Mouse (Mus musculus) Muller cell, postnatal 12 days (primary cell): ENCODE measurements around the gene Sbk2.
A peak's percentile ranks its signal among the peaks of the same experiment; 100 is the strongest.
"Not testable (repeated sequence)": the region's sequence is repeated elsewhere in the genome, so short reads cannot be mapped to it uniquely, and the experiment has no call there.

Experiments
- DNase-seq: peaks from one replicate; pipeline ENCODE4 v3.0.0-alpha.2; 2015; ENCODE audit errors: inconsistent ontology term

Gene Sbk2

DNA sequence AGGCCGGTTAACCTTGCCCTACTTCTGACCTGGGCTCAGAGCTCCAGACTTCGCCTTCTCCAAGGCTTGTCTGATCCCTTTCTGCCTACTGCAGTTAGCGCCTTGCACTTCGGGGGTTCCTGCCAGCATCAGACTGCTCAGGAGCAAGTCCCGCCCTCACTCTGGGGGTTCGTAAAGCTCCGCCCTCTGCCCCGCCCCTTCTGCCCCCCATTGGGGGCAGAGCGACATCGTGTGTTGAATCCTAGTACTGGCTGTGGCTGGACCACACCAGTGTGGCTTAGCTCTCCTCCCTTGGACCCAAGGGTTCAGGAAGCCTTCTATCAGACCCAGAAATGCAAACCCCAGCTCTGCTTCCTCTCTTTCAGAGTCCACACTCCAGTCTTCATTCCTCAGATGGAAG, at the start of gene Sbk2:
Gene Sbk2, minus strand, starts transcription at position 135 of the 400 bp plus-strand sequence.
- peak; percentile 70 for DNase-seq

DNA sequence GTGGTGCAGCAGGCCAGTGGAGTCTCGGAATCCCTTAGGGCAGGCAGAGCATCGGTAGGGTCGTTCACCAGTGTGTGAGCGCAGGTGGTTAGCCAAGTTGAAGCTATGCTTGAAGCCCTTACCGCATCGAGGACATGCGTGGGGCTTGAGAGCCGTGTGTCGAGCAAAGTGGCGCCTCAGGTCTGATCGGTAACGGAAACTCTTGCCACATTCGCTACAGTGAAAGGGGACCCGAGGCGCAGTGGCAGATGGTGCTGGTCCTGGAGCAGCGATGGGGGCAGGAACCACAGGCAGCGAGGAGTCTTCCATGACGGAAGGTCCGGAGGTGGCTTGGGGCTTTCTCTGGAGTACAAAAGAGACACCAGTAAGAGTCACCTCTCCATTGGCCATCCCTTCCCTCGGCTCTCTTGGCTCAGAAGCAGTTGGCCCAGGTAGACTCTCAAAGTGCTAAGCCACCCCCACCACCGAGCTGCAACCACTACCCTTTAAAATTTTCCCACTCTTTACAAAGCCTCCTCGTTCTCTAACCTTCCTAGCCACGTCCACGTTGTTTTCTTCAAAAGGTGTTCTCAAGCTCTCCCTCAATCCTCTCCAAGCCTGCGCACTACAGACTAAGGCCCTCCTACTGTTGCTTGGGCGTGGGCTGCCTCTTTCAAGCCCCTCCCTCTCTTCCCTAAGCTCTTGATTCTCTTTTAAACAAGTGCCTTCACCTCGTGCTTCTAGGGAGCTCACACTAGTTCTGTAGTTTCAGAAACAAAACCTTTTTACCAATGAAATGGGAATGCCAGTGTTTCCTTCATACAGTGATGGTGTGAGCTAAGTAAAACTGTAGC, 48.7 kb upstream of the Sbk2 start:
- DNase-seq = no peak

DNA sequence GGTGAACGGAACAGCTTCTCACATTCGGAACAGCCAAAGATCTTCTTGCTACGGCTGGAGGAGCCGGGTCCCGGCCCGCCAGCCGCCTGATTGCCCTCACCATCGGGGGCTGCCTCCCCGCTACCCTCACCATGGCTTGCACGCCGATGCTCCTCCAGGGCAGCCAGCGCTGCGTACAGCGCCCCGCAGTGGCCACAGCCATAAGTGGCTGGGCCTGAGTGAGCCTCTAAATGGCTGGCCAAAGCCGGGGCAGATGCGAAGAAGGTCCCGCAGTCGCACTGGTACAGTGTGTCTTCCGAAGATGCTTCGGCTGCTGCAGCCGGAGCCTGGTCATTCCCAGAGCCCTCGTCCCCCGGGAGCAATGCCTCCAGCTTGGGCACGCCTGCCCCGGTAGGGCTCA, 44.0 kb upstream of the Sbk2 start:
- DNase-seq = no peak

DNA sequence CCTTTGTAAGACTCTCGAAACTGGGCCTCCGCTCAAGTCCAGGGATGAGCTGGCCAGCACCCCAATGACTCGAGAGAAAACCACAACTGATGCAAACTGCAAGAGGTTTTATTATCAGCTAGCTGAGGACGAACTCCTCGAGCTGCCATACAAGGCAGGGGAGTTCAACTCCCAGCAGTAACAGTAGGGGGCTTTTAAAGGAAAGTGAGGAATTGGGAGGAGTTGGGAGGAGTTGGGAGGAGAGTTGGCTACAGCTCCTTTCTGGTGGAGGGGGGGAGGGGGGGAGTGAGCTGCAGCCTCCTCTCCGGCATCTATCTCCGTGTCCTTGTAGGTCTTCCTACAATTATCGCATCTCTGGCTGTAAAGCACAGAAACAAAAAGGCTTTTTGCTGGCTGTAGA, 38.7 kb upstream of the Sbk2 start:
- DNase-seq = not testable (repeated sequence)

DNA sequence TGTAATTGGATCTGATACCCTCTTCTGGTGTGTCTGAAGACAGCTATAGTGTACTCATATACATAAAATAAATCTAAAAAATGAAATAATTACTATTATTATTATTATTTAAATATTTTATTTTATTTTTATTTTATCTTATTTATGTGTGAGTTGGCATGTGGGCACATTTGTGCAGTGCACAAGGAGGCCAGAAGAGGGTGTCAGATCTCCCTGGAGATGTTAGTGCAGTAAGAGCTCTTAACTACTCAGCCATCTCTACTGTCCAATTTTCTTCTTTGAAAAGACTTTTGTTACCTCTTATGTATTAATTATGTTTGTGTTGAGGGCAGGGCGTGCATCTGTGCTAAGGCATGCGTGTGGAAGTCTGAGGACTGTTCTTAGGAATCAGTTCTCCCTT, 35.7 kb upstream of the Sbk2 start:
- no peak for DNase-seq

DNA sequence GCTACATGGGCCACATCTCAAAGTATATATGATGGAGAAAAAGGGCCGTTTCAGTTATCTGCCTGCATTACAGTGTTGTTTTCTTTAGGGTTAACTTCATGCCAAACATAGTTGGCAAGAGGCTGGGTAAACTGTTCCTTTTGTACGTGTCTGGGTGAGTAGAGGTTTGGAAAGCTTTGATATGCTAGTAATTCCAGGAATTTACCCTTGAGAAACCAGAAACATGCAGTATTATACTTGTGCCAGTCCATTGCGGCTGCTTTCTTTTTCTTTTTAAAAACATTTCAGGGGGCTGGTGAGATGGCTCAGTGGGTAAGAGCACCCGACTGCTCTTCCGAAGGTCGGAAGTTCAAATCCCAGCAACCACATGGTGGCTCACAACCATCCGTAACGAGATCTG, 32.7 kb upstream of the Sbk2 start:
- peak; percentile 88 for DNase-seq

DNA sequence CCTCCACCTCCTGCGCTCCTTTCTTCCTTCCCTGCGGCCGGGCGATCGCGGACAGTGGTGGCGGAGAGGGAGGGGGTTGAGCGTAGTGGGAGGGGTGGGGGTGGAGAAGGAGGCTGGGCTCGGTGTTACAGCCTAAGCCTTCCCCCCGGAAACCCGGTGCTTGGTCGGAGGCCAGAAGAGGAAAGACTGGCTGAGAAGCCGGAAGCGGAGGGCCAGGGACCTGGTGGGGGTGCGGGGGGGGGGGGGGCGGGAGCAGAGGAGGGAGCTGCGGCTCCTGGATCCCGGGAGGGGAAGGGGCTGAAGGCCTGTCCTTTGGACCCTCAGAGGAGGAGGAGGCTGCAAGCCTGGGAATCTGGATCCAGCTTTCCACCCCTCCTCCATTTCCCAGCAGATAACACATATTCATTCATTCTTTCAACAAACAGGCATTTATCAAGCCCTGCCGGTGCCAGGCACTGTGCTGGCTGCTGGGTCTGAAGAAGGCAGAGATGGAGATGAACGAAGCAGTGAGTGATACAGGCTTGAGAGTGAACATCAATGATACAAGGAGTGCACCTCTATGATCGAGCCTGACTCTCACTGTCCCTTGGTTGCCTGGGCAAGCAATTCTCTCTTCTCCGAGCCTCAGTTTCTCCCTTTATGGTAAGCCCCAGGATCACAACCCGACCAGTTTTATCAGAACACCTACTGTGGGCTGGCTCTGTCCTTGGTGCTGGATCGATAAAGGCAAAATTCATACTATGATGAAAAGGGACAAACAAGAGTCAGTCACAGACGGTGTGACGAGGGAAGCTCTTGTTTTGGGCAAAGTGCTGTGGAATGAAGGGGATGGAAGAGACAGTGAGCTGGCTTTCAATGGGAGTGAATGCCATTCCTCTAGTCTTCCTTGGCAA, 32.0 kb upstream of the Sbk2 start, which contains the start of gene Zfp579:
Gene Zfp579, minus strand, starts transcription at position 156 of the 893 bp plus-strand sequence.
- peak; percentile 96 for DNase-seq

DNA sequence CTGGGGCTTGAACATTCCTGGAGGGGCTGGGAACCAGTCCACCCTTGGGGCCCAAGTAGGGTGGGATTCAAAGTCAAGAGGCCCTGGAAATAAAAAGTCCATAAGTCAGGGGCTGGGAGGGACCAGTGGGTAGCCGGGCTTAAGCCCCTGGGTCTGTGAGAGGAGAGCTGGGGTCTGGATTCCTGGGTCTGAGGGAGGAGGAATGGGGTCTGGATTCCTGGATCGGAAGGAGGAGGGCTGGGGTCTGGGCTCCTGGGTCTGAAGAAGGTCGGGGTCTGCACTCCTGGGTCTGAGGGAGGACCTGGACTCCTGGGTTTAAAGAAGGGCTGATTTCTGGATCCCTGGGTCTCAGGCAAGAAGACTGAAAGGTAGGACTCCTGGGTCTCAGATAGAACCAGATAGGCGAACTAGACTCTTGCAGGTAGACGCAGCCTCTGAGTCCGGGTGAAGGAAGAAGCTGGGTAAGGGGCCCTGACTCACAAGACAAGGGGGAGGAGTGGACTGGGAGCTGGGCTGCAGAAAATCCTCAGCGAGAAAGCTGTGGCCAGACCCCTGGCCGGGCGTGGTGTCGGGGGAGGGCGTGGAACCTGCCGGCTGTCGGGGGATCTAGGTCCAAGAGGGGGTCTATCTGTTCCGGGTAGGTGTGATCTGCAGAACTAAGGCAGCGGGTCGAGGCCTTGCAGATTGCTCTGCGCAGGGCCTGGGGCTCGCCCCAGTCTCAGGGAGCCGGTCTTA, 31.2 kb upstream of the Sbk2 start:
- DNase-seq = peak; percentile 7

DNA sequence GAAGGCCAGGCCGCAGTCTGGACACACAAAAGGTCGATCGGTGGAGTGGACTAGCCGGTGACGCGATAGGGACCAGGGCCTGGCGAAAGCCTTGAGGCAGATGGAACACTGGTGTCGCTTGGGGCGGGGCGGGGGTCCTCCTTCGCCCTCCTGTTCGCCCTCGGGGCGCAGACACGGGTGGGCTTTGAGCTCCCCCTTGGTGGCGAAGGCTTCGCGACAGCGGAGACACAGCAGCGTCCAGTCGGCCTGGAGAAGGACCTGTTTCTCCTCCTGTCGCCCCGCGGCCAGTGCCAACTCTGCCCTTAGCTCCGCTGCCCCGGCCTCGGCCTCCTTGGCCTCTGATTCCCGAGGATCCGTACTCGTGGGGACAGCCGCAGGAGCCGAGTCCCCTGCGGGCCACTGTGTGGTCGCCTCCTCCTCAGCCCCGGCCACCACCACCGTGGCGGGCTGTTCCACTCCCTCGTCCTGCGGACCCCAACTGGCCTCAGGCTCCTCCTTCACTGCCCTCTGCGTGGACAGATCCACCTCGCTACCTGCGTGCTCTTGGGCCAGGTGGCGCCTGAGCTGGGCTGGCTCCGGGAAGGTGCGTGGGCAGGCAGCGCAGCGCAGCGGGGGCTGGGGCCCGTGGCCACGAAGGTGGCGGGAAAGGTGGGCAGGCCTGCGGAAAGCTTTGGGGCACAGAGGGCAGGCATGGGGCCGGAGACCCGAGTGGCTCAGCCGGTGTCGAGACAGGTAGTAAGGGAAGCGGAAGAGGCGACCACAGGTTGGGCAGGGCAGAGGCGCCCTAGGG, 30.0 kb upstream of the Sbk2 start:
- no peak for DNase-seq

DNA sequence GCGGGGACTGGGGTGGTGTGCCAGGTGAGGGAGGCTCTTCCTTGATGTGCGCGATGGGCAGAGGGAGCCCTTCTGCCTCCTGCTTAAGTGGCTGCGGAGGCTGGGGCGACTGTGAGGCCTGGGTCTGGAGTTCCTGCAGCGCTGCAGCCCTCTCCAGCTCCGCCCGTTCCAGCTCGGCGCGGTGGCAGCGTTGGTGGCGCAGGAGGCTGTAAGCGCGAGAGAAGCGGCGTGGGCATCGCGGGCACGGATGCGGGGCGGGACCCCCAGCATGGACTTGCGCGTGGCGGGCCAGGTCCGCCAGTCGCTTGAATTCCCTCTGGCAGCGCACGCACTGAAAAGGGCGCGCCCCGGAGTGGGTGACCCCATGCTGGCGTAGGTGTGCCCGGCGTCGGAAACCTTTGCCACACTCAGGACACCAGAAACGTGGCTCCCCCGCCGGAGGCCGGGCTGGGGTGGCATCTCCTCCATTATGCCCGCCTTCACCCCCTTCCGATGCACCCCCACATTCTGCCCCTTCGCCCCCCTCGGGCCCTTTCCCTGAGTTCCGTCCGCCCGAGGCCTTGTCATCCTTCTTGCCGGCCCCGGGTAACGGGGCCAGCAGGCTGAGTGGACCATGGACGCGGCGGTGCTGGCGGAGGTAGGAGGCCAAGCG, 29.3 kb upstream of the Sbk2 start:
- no peak for DNase-seq

DNA sequence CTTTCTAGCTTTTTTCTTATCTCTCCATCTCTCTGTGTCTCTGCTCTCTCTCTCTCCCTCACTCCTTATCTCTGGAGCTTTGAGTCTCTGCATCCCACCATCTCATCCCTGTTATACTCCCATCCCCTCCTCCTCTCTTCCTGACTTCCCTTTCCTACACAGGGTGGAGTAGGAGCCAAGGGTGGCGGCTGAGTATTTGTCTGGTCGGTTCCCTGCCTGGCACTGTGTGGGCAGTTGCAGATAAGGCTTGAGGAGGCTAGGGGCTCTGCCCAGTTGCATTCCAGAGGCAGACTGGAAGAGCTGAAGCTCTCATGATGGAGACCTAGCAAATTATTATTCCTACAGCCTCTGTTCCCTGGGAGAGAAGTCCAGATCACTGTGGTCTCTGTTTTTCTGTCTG, 24.0 kb upstream of the Sbk2 start:
- DNase-seq = no peak

DNA sequence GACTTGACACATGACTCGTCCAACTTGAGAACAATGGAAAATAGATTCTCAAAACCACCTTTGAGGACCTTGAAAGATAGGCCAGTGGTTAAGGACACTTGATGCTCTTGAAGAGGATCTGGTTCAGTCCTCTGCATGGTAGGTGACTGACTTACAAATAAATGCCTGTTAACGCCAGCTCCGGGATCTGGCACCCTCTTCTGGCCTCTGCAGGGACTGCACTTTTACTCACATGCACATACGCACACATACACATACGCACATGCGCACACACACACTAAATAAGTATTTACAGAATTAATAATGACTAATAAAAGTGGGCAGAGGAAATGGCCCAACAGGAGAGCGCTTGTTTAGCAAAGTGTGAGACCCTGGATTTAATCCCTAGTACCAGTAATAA, 12.6 kb upstream of the Sbk2 start:
- DNase-seq = no peak

DNA sequence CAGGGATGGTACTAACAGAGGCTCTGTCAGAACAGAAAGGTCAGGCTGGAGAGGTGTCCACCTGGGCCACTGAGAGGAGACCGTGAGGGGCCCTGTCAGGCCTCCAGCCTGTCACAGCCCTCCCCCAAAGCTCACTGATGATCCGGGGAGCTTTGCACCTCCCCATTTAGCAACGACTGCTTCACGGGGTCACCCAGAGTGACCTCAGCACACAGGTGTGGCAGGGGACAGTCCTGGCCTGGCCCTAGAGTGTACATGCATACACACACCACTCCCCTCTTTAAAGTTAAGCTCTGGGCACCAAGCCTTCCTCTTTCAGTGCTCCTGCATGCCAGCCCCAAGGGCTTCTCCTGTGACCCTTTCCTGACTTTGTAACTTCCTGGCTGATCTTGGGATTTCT, 11.2 kb upstream of the Sbk2 start:
- no peak for DNase-seq

DNA sequence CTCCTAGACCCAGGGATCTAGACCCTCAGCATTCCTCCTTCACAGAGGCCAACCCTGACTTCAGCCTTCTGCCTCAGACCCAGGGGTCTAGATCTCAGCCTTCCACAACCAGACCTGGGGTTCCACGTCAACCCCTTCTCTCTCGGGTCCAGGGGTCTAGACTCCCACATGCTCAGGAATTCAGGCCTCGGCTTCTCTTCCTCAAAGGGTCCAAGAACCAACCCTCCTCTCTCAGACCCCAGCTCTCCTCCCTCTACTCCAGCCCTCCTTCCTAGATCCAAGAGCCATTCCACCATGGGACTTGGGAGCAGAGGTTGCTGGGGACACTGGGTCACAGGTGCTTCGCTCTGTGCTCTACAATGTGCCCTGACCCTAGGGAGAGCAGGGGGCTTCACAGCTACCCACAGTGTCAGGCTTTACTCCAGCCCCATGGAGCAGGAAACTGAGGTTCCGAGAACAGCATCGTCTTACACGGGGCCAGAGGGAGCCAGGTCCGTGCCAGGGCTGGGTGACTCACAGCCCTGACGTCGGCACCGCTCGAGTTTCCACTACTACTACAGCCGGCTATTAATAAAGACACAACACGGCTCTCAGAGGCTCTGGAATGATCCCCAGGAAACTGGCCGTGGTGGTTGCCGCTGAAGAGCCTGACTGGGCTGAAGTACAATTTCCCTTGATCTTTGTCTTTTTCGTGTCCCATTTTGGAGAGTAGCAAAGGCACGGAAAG, 8.3 kb upstream of the Sbk2 start:
- peak; percentile 21 for DNase-seq

DNA sequence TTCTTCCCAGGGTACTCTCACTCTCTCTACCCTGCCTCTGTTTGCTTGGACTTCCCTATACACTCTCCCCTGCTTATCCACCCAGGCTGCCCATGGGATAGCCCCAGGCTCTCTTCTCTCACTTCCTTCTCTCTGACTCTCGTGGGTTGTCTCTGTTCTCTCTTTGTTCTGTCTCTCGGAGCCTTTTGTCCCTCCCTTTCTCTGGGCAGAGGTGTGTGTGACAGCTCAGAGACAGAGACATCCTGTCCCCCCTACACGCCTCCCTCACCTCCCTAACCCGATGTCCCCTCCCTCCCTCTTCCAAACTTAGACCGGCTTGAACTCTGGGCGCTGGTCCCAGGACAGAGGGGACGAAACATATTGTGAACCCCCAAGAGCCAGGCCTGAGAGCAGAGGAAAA, 7.5 kb upstream of the Sbk2 start:
- DNase-seq = no peak

DNA sequence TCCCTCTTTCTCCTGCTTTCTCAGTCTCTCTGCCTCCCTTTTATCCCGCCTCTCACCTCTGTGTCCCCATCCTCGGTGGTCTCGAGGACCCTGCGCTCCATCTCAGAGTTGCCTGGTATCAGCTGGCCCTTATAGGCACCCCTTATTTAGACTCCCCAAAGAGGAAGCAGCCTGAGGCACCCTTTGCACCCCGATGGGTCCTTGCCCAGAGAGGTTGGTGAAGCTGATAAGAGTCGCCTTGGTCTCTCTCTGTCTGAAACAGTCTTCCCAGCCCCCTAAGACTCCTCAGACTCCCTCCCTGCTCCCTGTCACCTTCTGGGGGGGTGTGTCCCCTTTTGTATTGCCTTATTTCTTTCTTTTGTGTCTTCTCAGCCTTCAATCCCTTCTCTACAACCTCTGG, 6.9 kb upstream of the Sbk2 start, which contains the start of gene Sbk3:
Gene Sbk3, minus strand, starts transcription at position 101 of the 400 bp plus-strand sequence.
- no peak for DNase-seq

DNA sequence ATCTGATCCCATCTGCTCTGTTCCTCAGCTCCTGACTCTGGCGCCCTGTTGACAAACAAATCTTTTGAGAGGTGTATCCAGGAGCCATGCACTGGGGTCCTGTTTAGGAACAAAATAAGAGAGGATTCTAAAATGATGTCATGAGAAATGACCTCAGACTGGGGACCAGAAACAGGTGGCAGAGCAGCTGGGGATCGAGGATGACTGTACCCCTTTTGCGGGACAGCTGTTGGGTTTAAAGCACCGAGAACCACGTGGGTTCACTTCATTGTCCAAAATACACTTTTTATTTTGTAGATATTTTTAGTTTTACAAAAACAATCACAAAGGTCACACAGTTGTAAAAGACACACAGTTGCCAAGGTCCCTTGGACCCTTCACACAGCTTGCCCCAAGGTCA, 782 bp upstream of the Sbk2 start:
- DNase-seq = no peak

DNA sequence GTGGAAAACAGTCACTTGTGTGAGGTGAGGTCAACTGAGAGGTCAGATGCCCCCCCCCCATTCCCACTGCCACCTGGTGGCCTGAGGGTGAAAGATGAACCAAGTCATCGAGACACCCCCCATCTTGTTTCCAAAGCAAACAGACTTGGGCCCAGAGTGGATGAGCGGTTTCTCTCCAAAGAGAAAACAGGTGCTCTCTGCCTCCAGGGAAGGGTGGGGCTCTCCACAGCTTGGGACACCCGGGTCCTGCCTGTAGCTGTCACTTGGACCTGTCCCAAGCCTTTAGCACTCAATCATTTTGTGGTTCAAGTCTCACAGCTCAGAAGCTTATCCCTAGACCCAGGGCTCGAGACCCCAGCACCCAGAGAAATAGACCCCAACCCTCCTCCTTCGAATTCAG, 679 bp downstream of the Sbk2 start:
- no peak for DNase-seq

DNA sequence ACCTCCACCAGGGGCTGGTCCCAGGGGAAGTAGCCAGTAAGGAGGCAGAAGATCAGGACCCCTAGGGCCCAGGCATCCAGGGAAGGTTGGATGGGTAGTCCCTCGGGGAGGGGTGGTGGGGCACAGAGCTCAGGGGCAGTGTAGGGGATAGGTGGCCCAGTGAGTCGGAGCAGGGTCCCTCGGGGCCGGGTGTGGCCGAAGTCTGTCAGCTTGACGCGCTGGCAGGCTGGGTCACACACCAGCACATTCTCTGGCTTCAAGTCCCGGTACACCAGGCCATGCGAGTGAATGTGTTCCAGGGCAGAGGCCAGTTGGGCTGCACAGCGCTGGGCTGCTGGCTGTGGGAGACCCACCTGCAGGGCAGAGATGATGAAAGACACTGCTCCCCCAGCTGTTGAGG, 6.8 kb downstream of the Sbk2 start:
- DNase-seq = no peak

DNA sequence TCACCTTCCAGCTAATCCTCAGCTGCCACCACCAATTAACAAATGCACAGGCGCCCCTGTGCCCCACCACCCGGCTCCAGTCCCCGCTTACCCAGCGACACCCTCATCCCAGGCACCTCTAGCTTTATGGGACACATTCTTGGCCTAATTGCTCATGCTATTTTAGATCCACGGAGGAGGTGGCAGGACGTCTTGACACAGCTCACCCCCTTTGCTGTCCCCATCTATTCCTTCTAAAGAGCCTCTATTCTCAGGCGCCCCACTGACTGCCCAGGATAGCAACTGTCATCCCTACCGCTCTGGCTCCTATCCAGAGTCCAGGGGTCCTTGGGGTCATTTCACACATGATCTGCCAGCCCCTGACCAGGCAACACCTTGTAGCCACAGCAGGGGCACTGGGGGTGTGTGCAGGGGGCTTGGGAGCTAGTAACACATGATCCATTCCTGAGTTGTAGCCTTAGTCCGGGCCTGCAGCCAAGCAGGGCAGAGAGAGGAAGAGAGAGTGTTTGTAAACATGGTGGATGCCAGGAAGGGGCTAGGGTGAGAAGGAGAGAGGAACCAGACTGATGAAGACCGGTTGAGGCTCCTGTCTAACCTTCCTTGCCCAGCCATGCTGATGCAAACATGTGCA, 10.3 kb downstream of the Sbk2 start:
- no peak for DNase-seq
